Mouse (Mus musculus): ENCODE data around the gene Nrd1. TPM values are rescaled to one million over a fixed set of nuclear protein-coding genes. Genes with fewer than 3 reads are reported as not detected.

Gene Nrd1
- total and polyA plus RNA-seq, 3 experiments, result 24.2 to 883 (median 72.7) TPM

- H3K9ac ChIP-seq (ENCODE audit: control insufficient read depth, low read depth, low read length, poor library complexity, severe bottlenecking), result no peak overlapping the region
- H3K27me3 ChIP-seq (ENCODE audit: control insufficient read depth in 1 of 2, insufficient read depth in 2 of 2, low read length in 2 of 2), result no peaks in the 10 kb centered on the region
- H3K36me3 ChIP-seq (ENCODE audit: control insufficient read depth in 1 of 2, insufficient read depth in 2 of 2, low read length in 2 of 2), result peaks cover 0 to 4% of the 10 kb centered on the region in 2 experiments; a peak in 2 of 4 replicates
- H3K79me2 ChIP-seq (ENCODE audit: control insufficient read depth, insufficient read depth, low read length, poor library complexity), result no peaks in the 10 kb centered on the region
- DNase-seq (ENCODE audit: low read depth, low spot score), result no peak
- H3K27ac ChIP-seq (ENCODE audit: control insufficient read depth, low read depth, low read length), result no peak overlapping the region
- H3K9me3 ChIP-seq (replicated peaks; ENCODE audit: insufficient read depth, low read length), result no peaks in the 10 kb centered on the region
- no peaks in the 10 kb centered on the region for H3K4me1 ChIP-seq (ENCODE audit: control insufficient read depth in 1 of 2, insufficient read depth in 2 of 2, low read length in 2 of 2)
- TF ChIP-seq SMC3 (IDR thresholded peaks at IDR 0.05; ENCODE audit: low read depth, low read length), result no peak
- TF ChIP-seq UBTF (IDR thresholded peaks at IDR 0.05; ENCODE audit: borderline replicate concordance, insufficient read depth, low read depth, low read length), result no peak
- TF ChIP-seq POLR2A (IDR thresholded peaks at IDR 0.05; ENCODE audit: control insufficient read depth in 1 of 2, insufficient read depth in 1 of 2, low read depth in 1 of 2, low read length in 2 of 2, poor library complexity in 1 of 2), result no peak
- no peak for TF ChIP-seq CHD2 (IDR thresholded peaks at IDR 0.05; ENCODE audit: low read length)
- TF ChIP-seq TCF12 (IDR thresholded peaks at IDR 0.05; ENCODE audit: low read depth, low read length), result no peak
- TF ChIP-seq KAT2A (conservative IDR thresholded peaks at IDR 0.05; ENCODE audit: low read depth, low read length), result no peak
- TF ChIP-seq USF2 (IDR thresholded peaks at IDR 0.05; ENCODE audit: borderline replicate concordance in 1 of 2, insufficient read depth in 1 of 2, low read depth in 1 of 2, low read length in 2 of 2), result no peak
- no peak for TF ChIP-seq CHD1 (IDR thresholded peaks at IDR 0.05; ENCODE audit: low read depth, low read length)
- no peak for TF ChIP-seq NELFE (IDR thresholded peaks at IDR 0.05; ENCODE audit: low read depth, low read length)
- TF ChIP-seq MAX (IDR thresholded peaks at IDR 0.05; ENCODE audit: low read length), result no peak
- no peak for TF ChIP-seq USF1 (IDR thresholded peaks at IDR 0.05; ENCODE audit: low read depth, low read length)
- no peak for TF ChIP-seq EP300 (IDR thresholded peaks at IDR 0.05; ENCODE audit: low read depth in 1 of 2, low read length in 2 of 2)
- H3K4me3 ChIP-seq (ENCODE audit: control insufficient read depth in 1 of 2, insufficient read depth in 1 of 2, low read depth in 2 of 2, low read length in 2 of 2), result no peak overlapping the region
These were observed 65.3 kb downstream of the Nrd1 start for GRCm38 (mm10) chr4:109065714-109066113.

- DNase-seq (ENCODE audit: low read depth, low spot score), result no peak
- no peak for TF ChIP-seq TCF12 (IDR thresholded peaks at IDR 0.05; ENCODE audit: low read depth, low read length)
- no peak for TF ChIP-seq TAL1 (IDR thresholded peaks at IDR 0.05; ENCODE audit: low read length)
- no peak for TF ChIP-seq MAZ (IDR thresholded peaks at IDR 0.05; ENCODE audit: low read depth, low read length)
- no peak for TF ChIP-seq KAT2A (conservative IDR thresholded peaks at IDR 0.05; ENCODE audit: low read depth, low read length)
- TF ChIP-seq CHD1 (IDR thresholded peaks at IDR 0.05; ENCODE audit: low read depth, low read length), result no peak
- TF ChIP-seq TBP (IDR thresholded peaks at IDR 0.05; ENCODE audit: low read depth, low read length), result no peak
- TF ChIP-seq MXI1 (IDR thresholded peaks at IDR 0.05; ENCODE audit: low read depth, low read length), result no peak
- no peak for TF ChIP-seq SIN3A (IDR thresholded peaks at IDR 0.05; ENCODE audit: low read length)
- TF ChIP-seq UBTF (IDR thresholded peaks at IDR 0.05; ENCODE audit: borderline replicate concordance, insufficient read depth, low read depth, low read length), result no peak
- Histone ChIP-seq H3K79me2 (ENCODE audit: control insufficient read depth, insufficient read depth, low read length, poor library complexity) (no peaks in the 10 kb centered on the region), H3K36me3 (ENCODE audit: control insufficient read depth in 1 of 2, insufficient read depth in 2 of 2, low read length in 2 of 2) (no peaks in the 10 kb centered on the region), H3K27ac (ENCODE audit: control insufficient read depth, low read depth, low read length) (no peak overlapping the region), H3K27me3 (ENCODE audit: control insufficient read depth in 1 of 2, insufficient read depth in 2 of 2, low read length in 2 of 2) (no peaks in the 10 kb centered on the region), H3K9ac (ENCODE audit: control insufficient read depth, low read depth, low read length, poor library complexity, severe bottlenecking) (no peak overlapping the region), H3K9me3 (replicated peaks; ENCODE audit: insufficient read depth, low read length) (no peaks in the 10 kb centered on the region), H3K4me3 (ENCODE audit: control insufficient read depth in 1 of 2, insufficient read depth in 1 of 2, low read depth in 2 of 2, low read length in 2 of 2) (no peak overlapping the region), H3K4me1 (ENCODE audit: control insufficient read depth in 1 of 2, insufficient read depth in 2 of 2, low read length in 2 of 2) (no peaks in the 10 kb centered on the region)
These were observed 72.4 kb downstream of the Nrd1 start for GRCm38 (mm10) chr4:109072891-109073290.

Measured in MEL (cell line).